8 mouse cellular contexts compared by ENCODE assay signal in genomic region chr14:121371911-121372820, GRCm38 (mm10). TPM values are rescaled to one million over a fixed set of nuclear protein-coding genes. Genes with fewer than 3 reads are reported as not detected.
DNase-seq lines count a peak whose midpoint lies in the region; ATAC-seq and TF ChIP-seq lines count a peak whose summit lies in the region.
"Had no signal": no experiment of that assay in that cellular context is flagged by ENCODE, and none has a peak within 500 bp of the region (broad histone marks: within the 10 kb centered on the region; RNA-seq: fewer than 3 reads in every experiment).

No protein-coding gene starts in this region.

- ATAC-seq in lung, embryonic 16.5 days (ENCODE audit: low read depth): no peak
- no peak for ATAC-seq in intestine, postnatal 0 days
- peak; percentile 60 for ATAC-seq in neutrophil, adult 5-6 weeks (ENCODE audit: extremely low read depth, insufficient number of reproducible peaks, low FRiP score, poor library complexity, severe bottlenecking)

- H3K9ac ChIP-seq in lung, embryonic 16.5 days (ENCODE audit: low read length): no peak overlapping the region
- H3K9ac ChIP-seq in intestine, postnatal 0 days (ENCODE audit: low read depth, low read length): no peak overlapping the region
- H3K9ac ChIP-seq: hindbrain, embryonic 14.5 days had no signal

- no peak for TF ChIP-seq CTCF in intestine, postnatal 0 days (IDR thresholded peaks at IDR 0.05; ENCODE audit: low read depth)

- H3K4me2 ChIP-seq in lung, embryonic 16.5 days (ENCODE audit: low read depth, low read length): no peak overlapping the region
- no peak overlapping the region for H3K4me2 ChIP-seq in intestine, postnatal 0 days (replicated peaks; ENCODE audit: low read depth)
- H3K4me2 ChIP-seq: hindbrain, embryonic 14.5 days had no signal

- no peaks in the 10 kb centered on the region for H3K9me3 ChIP-seq in lung, embryonic 16.5 days (ENCODE audit: control insufficient read depth, low read length)
- H3K9me3 ChIP-seq in intestine, postnatal 0 days (ENCODE audit: control insufficient read depth): no peaks in the 10 kb centered on the region

- no peak for DNase-seq in lung, postnatal 14 days
- peak; percentile 76 for DNase-seq in adipocyte (ENCODE audit: low spot score)
- DNase-seq in right cerebral cortex, postnatal 36 days (ENCODE audit: low spot score in 2 of 2): no peak
- DNase-seq in cerebellum, postnatal 14 days: no peak

- H3K27ac ChIP-seq in lung, embryonic 16.5 days (ENCODE audit: low read length): peak overlapping the region; percentile 14
- 0 out of 2 replicates have a peak overlapping the region, but pooled peaks have one; percentile 6 for H3K27ac ChIP-seq in intestine, postnatal 0 days (ENCODE audit: low read depth, low read length)
- H3K27ac ChIP-seq: hindbrain, embryonic 14.5 days had no signal

- peaks cover 51% of the 10 kb centered on the region for H3K4me1 ChIP-seq in lung, embryonic 16.5 days (replicated peaks; ENCODE audit: control insufficient read depth, insufficient read depth, low read length)
- H3K4me1 ChIP-seq in intestine, postnatal 0 days (replicated peaks; ENCODE audit: control insufficient read depth, insufficient read depth, low read length): peaks cover 23% of the 10 kb centered on the region

- no peak overlapping the region for H3K4me3 ChIP-seq in lung, embryonic 16.5 days (ENCODE audit: low read length)
- H3K4me3 ChIP-seq in intestine, postnatal 0 days (ENCODE audit: low read depth, low read length): no peak overlapping the region

- H3K27me3 ChIP-seq in lung, embryonic 16.5 days (ENCODE audit: control insufficient read depth, insufficient read depth, low read depth, low read length): no peaks in the 10 kb centered on the region
- H3K27me3 ChIP-seq in intestine, postnatal 0 days (replicated peaks; ENCODE audit: control insufficient read depth, insufficient read depth, low read length): no peaks in the 10 kb centered on the region

- 68% methylated on average over 5 of the region's 5 CpGs for WGBS in lung, embryonic 16.5 days
- WGBS in intestine, postnatal 0 days: 51% methylated on average over 5 of the region's 5 CpGs

- H3K36me3 ChIP-seq in lung, embryonic 16.5 days (ENCODE audit: control insufficient read depth, insufficient read depth, low read length): no peaks in the 10 kb centered on the region
- H3K36me3 ChIP-seq in intestine, postnatal 0 days (ENCODE audit: control insufficient read depth, insufficient read depth): peaks cover 9% of the 10 kb centered on the region; the same call in 1 of the 2 replicates

RNA-seq across cellular contexts. Expression of gene Stk24, which starts 7.6 kb away (rescaled TPM):
- 33.8 and 35.9 TPM in 2 replicates for polyA plus RNA-seq in lung, embryonic 16.5 days (2015; fragmentation: Nextera tagmentation; extraction: Ambion mirVana)
- polyA plus RNA-seq in intestine, postnatal 0 days (2015; fragmentation: Nextera tagmentation; extraction: Ambion mirVana): 39.2 and 40.7 TPM in 2 replicates
- 162 and 165 TPM in 2 replicates for total RNA-seq in neutrophil, adult 5-6 weeks (2017)
